Mouse (Mus musculus) kidney, adult 2 months (tissue): ENCODE measurements at regions not wholly inside any gene's neighbourhood (a gene's known extent, or its start where the extent isn't known, plus 50 kb on each side); places are given as distances from the start of the nearest gene placed in this dataset.

Experiments
- CTCF ChIP-seq: fragments of 200-500 bp; conservative IDR thresholded peaks from 2 replicates; pipeline ENCODE4 v1.5.1; 2011; ENCODE audit warnings: low read depth, mild to moderate bottlenecking, control low read depth, low read length, moderate library complexity, mixed read lengths; ENCODE audit not compliant: insufficient read depth, insufficient read length
- POLR2A ChIP-seq: fragments of 200-500 bp; IDR thresholded peaks from one replicate; pipeline ENCODE4 v1.6.1; 2011; ENCODE audit warnings: low read depth, low read length, control low read depth

GRCm38 (mm10) chr9:120804760-120805294, 124.2 kb upstream of the Ctnnb1 start:
- TF ChIP-seq POLR2A (no peak), CTCF (no peak)
